Mouse (Mus musculus) liver, adult 2 months (tissue): ENCODE measurements around the gene Apobr. TPM values are rescaled to one million over a fixed set of nuclear protein-coding genes. Genes with fewer than 3 reads are reported as not detected.
A peak's percentile ranks its signal among the peaks of the same experiment; 100 is the strongest.

Experiments
- DNase-seq: peaks from one replicate; pipeline ENCODE4 v3.0.0-alpha.2; 2011; ENCODE audit warnings: low read depth, low spot score; ENCODE audit errors: extremely low read depth
- H3K27ac ChIP-seq: fragments of 200-500 bp; replicated peaks from 2 replicates; pipeline ENCODE4 v1.5.1; 2012; ENCODE audit warnings: low read depth, mild to moderate bottlenecking, control low read depth, inconsistent platforms, low read length; ENCODE audit not compliant: insufficient read depth
- H3K27me3 ChIP-seq: fragments of 200-500 bp; 2 replicates; pipeline ENCODE4 v1.6.1; 2012; ENCODE audit warnings: mild to moderate bottlenecking, moderate library complexity, low read length, inconsistent platforms; ENCODE audit not compliant: control insufficient read depth, insufficient read depth
- H3K36me3 ChIP-seq: fragments of 200-500 bp; 2 replicates; pipeline ENCODE4 v1.6.1; 2012; ENCODE audit warnings: low read length, inconsistent platforms; ENCODE audit not compliant: control insufficient read depth, insufficient read depth
- H3K4me1 ChIP-seq: fragments of 200-500 bp; 2 replicates; pipeline ENCODE4 v1.6.1; 2011; ENCODE audit warnings: low read length; ENCODE audit not compliant: control insufficient read depth, insufficient read depth
- H3K4me3 ChIP-seq: fragments of 200-500 bp; 2 replicates; pipeline ENCODE4 v1.5.1; 2011; ENCODE audit warnings: low read depth, mild to moderate bottlenecking, control low read depth, low read length, moderate library complexity; ENCODE audit not compliant: insufficient read depth
- H3K79me2 ChIP-seq: fragments of 200-500 bp; 2 replicates; pipeline ENCODE4 v1.6.1; 2012; ENCODE audit warnings: inconsistent platforms, mild to moderate bottlenecking, low read length, moderate library complexity; ENCODE audit not compliant: control insufficient read depth, insufficient read depth
- H3K9ac ChIP-seq: fragments of 200-500 bp; 2 replicates; pipeline ENCODE4 v1.6.1; 2012; ENCODE audit warnings: low read depth, mild to moderate bottlenecking, control low read depth, inconsistent platforms, low read length
- CTCF ChIP-seq: fragments of 200-500 bp; IDR thresholded peaks from 2 replicates; pipeline ENCODE4 v1.5.1; 2011; ENCODE audit warnings: low read depth, low read length, control low read depth
- POLR2A ChIP-seq: fragments of 200-500 bp; IDR thresholded peaks from 2 replicates; pipeline ENCODE4 v1.6.1; 2011; ENCODE audit warnings: low read length, control low read depth; ENCODE audit not compliant: insufficient read depth; ENCODE audit errors: extremely low read depth
- WGBS: fragments of 180-500 bp; shearing (Covaris S2); methylation state at CpG from one replicate; pipeline ENCODE4 v1.1.7; 2018; 5-methylcytosine and 5-hydroxymethylcytosine counted together
- polyA plus RNA-seq: library from polyadenylated mRNA; depleted of rRNA; stranded (reverse); fragments of >200 nt; gene quantifications from 2 replicates; pipeline ENCODE4 v1.2.3, GENCODE M21; 2012
- total RNA-seq: library from RNA; depleted of rRNA; stranded (reverse); fragments of >200 nt; gene quantifications from 2 replicates; pipeline ENCODE4 v1.2.3, GENCODE M21; 2014

Apobr gene
- total and polyA plus RNA-seq, 2 experiments: 0.74 to 1.0 TPM

DNA sequence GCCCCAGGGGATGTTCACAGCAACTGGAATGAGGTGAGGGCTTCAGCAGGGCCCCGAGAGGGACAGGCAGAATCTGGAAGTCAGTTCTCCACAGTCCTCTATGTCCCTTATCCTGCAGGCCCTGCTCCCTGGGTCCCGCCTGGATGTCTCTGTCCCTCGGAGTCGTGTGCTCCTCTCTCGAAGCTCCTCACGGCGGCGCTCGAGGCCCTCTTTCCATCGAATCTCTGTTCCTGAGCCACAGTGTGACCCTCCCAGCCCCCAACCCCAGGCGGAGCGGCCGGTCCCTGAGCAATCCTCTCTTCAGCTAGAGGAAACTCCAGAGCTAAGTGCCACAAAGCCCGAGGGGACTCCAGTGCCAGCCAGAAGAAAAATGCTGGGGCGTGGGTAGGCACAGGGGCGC lies 3.0 kb downstream of the Apobr start:
- DNase-seq: no peak
- H3K27me3 ChIP-seq: no peaks in the 10 kb centered on the region
- H3K4me1 ChIP-seq: no peaks in the 10 kb centered on the region
- WGBS: 38% methylated on average over 16 of the region's 16 CpGs
- H3K9ac ChIP-seq: no peak overlapping the region
- H3K36me3 ChIP-seq: no peaks in the 10 kb centered on the region
- H3K79me2 ChIP-seq: no peaks in the 10 kb centered on the region
- peak overlapping the region; percentile 9; the same call in 1 of the 2 replicates for H3K4me3 ChIP-seq
- TF ChIP-seq CTCF (peak; percentile 60), POLR2A (no peak)
- peak overlapping the region; percentile 40; the same call in 1 of the 2 replicates for H3K27ac ChIP-seq

DNA sequence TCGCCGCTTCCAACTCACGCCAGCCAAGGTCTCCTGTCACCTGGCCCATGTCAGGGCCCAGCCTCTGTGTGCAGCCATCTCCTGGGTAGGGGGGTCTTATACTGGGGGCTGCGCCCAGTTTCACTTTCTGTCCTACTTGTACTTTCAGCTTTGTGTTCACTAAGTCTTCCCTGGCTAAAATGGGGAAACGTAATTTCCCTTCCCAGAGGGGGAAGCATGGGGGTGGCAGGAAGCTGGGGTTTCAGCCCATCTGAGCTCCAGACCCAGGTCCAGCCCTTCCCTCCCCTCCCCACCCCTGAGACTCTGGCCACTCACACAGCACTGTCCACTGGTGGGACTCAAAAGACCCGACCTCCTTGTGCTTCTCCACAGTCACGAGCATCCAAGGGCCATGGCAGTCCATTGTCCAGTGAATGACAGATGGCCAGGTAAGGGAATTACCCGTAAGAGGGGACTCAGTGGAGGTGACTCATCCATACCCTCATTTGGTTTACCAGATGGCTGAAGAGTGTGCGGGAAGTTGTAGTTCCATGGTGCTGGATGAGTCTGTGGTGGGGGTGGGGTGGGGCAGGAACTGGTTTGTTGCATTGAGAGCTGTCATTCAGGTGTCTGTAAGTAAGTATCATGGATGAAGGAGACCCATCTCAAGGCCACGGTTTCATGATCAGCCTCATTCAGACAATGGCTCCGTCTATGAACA lies 10.3 kb downstream of the Apobr start, which contains the start of gene Il27:
TSS of gene Il27 (minus strand) at position 80 of the 700 bp plus-strand sequence.
- Histone ChIP-seq H3K4me1 (no peaks in the 10 kb centered on the region), H3K4me3 (peak within 1 kb of the TSS; percentile 48; the same call in 1 of the 2 replicates), H3K9ac (0 out of 2 replicates have a peak within 1 kb of the TSS, but pooled peaks have one; percentile 37), H3K27ac (peak within 1 kb of the TSS; percentile 37), H3K27me3 (no peaks in the 10 kb centered on the region), H3K36me3 (no peaks in the 10 kb centered on the region), H3K79me2 (no peaks in the 10 kb centered on the region)
- TF ChIP-seq CTCF (no peak), POLR2A (no peak)
- 79% methylated on average over 11 of the region's 11 CpGs for WGBS
- no peak for DNase-seq

DNA sequence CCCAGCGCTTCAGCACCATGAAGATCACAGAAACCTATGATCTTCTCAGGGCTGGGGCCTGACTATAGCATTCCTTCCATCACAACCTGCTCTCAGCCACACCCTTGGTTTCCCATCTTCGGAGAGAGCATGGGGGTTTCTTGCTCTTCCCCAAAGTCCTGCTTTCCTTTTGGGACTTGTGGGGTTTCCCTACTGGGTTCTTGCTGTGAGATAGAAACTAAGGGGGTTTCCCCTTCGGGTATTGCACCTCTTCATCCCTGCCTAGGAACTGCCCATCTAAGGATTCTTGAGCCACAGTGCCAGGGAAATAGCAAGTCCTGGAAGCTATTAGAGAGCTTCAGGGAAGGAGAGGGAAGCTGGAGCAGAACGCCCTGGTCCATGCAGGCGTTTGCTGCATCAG lies 11.1 kb downstream of the Apobr start:
- no peaks in the 10 kb centered on the region for H3K79me2 ChIP-seq
- no peak overlapping the region for H3K4me3 ChIP-seq
- 84% methylated on average over 5 of the region's 5 CpGs for WGBS
- no peaks in the 10 kb centered on the region for H3K27me3 ChIP-seq
- DNase-seq: no peak
- no peaks in the 10 kb centered on the region for H3K4me1 ChIP-seq
- no peak overlapping the region for H3K27ac ChIP-seq
- H3K9ac ChIP-seq: no peak overlapping the region
- H3K36me3 ChIP-seq: no peaks in the 10 kb centered on the region
- no peak for TF ChIP-seq CTCF
- TF ChIP-seq POLR2A: no peak

DNA sequence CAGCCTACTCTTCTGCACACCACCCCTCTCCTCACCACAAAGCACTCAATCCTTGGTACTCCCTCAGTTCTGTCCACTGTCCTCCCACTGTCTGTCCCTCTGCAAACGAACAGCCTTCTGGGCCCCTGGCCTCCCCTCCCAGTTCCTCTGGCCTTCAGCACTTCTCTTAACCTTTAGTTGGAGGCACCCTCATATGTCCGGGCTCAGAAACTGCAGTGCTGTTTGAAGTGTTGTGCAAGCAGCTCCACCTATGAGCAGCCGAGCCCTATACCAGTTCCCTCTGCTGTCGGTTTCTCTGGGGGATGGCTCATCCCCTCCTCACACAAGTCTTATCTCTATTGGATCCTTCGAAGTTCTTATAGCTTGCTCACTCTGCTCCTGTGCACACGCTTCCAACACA lies 11.7 kb downstream of the Apobr start:
- H3K36me3 ChIP-seq: no peaks in the 10 kb centered on the region
- WGBS: 45% methylated on average over 6 of the region's 6 CpGs
- TF ChIP-seq POLR2A: no peak
- no peak for TF ChIP-seq CTCF
- no peaks in the 10 kb centered on the region for H3K4me1 ChIP-seq
- H3K9ac ChIP-seq: no peak overlapping the region
- H3K4me3 ChIP-seq: no peak overlapping the region
- no peak overlapping the region for H3K27ac ChIP-seq
- no peaks in the 10 kb centered on the region for H3K27me3 ChIP-seq
- DNase-seq: no peak
- H3K79me2 ChIP-seq: no peaks in the 10 kb centered on the region

DNA sequence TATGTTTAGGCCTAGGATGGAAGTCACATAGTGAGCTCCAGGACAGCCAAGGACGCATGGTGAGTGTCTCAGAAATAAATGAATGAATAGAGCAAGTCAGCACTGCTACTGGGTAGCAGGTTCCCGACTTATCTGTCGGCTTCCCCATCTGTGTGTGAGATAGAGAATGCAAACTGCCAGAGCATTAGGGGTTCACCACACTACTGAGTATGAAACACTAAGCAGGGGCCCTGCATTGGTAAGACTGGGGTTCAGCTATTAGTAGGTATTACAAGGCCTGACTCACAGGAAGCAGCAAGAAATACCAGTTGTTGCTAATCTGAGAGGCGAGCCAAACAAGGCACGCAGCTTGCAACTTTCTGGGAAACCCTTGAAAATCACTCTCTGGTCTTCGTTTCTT lies 14.2 kb downstream of the Apobr start:
- no peak for DNase-seq
- Histone ChIP-seq H3K27ac (no peak overlapping the region), H3K79me2 (no peaks in the 10 kb centered on the region), H3K4me3 (no peak overlapping the region), H3K36me3 (no peaks in the 10 kb centered on the region), H3K9ac (no peak overlapping the region), H3K4me1 (no peaks in the 10 kb centered on the region), H3K27me3 (no peaks in the 10 kb centered on the region)
- TF ChIP-seq CTCF (no peak), POLR2A (no peak)
- WGBS: 79% methylated on average over 6 of the region's 6 CpGs

DNA sequence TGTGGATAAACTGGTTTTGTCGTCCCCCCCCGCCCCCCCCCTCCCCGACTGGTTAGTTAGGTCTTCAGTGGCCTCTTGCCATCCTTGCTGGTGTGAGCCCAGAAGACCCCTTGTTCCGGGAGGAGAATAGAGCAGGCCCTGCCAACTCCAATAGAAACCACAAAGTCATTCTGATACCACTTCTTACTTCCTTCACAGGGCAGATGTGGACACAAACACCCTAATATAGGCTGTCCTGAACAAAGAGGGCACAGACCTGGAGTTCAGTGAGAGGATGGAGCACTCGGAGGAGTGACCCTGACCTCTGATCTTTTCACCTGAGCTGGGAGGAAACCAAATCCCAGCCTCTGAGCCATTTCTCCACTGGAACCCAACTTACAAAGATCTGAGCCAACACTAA lies 17.2 kb downstream of the Apobr start:
- DNase-seq: no peak
- no peaks in the 10 kb centered on the region for H3K4me1 ChIP-seq
- no peak overlapping the region for H3K9ac ChIP-seq
- no peaks in the 10 kb centered on the region for H3K27me3 ChIP-seq
- 39% methylated on average over 5 of the region's 5 CpGs for WGBS
- H3K79me2 ChIP-seq: no peaks in the 10 kb centered on the region
- no peak overlapping the region for H3K27ac ChIP-seq
- H3K36me3 ChIP-seq: no peaks in the 10 kb centered on the region
- no peak for TF ChIP-seq CTCF
- no peak for TF ChIP-seq POLR2A
- H3K4me3 ChIP-seq: no peak overlapping the region
